Mouse (Mus musculus) gastrocnemius, adult 8-10 months (tissue): ENCODE measurements around the gene Six3. TPM values are rescaled to one million over a fixed set of nuclear protein-coding genes. Genes with fewer than 3 reads are reported as not detected.

Experiments
- DNase-seq, 2 experiments: peaks; one replicate each; pipeline ENCODE4 v3.0.0; 2022; ENCODE audit warnings: low spot score in 2 of 2
- total RNA-seq, 4 experiments: library from RNA; stranded (reverse); gene quantifications; 2 replicates each; pipeline ENCODE4 v1.2.4; 2022

The Six3 gene
- total RNA-seq, 4 experiments from 2014 or later = not detected

DNA sequence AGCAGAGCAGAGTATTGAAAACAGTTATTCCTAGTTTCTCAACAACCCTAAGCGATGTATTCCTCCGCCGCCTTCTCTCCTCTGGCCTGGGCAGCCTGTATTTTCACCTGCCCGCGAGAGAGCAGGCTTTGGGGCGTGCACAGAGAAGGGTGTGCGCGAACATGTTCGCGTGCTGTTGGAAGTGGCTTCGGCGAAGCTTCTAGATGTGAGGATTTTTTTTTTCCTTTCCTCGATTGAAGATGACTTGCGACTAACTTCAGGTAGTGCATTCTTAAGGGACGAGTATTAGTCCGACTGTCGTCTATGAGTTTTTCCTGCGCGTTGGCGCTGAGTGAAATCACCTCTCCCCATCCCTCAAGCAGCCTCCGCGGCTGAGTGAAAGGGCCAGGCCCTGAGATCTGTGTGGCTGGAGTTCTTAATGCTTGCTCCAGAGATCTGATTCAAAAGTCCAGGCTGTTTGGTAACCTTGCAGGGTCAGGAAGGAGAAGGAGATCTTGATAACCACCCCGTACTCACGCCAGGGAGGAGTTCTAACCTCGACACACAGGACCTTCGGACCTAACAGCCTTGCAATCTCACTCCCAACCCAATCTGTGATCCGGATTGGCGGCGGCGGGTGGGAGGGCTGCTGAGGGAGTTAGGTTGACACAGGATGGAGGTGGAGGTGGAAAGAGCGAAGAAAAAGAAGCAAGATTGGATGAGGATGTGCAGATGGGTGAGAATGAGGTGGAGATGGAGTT lies 712 bp upstream of the Six3 start:
- no peak for DNase-seq

DNA sequence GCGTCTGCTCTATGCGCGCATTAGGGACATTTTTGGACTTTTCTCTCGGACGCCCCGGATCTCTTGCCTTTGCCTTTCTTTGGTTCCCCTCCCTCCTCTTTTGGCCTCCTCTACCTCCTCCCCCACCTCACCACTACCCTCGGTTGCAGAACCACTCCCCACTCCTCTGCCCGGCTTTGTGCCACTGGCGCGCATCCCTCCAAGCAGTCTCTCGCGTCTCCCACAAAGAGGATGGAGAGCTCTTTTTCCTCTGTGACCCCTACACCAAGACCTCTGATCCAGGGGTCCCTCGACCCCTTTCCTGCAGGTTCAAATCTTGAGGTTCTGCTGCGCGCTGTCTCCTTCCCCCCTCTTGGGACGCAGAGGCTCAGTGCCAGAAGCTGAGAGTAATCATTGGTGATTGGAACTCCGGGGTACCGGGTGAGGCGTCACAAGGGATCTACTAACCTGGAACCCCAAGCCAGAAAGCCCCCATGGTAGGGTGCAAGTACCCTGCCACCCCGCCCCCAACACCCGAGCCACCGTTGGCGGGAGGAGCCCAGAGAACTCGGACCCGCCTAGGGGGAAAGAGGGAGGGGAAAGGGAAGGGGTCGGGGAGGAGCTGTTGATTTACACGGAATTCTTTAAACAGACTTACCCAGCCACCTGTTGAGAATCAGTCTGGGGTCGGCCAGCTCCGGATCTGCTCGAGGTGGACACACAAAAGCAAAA lies 758 bp downstream of the Six3 start:
- DNase-seq = no peak

DNA sequence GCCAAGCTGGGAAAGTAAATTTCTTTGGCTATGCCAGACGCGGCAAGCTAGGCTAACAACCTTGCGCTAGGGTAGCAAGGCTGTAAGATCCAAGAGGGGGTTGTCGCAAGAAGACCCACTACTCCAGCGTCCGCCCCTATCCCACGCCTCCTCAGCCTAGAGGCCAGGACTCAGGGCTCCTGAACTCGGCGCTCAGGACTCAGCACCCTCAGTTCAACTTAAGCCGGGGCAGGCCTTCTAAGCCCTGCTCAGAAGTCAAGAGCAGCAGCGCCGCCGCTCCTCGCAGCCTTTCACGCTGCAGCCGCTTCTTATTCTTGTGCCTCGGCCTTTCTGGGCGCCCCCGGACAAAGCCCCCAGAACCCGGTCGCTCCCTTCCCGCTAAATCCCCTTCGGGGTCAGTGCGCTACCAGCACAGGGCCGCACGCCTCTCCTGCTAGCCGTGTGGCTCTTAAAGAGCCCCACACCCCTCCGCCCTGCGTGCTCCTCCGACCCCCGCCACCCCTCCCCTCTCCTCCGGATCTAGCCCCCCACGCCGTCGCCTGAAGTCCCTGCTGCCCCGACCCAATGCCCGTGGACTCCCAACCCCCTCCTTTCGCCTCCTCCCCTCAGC lies 1.4 kb downstream of the Six3 start:
- no peak for DNase-seq

DNA sequence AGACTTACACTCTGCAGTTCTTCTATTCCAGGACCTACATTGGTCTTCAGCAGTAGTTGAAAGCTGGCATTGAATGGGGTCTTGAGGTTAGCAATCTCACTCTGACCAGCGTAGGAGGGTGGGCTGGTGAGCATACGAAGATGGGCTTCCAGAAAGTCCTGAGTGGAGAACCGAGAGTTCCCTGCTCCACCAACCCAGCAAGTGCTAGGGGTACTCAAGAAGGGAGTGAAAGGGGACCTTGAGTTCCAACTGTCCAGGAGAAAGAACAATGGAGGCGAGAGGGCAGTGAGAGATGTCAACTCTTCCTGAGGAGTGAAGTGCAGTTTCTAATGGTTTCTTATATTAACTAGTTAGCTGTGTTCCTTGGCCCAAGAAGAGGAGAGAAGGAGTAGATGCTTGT lies 2.2 kb downstream of the Six3 start:
- DNase-seq = no peak

DNA sequence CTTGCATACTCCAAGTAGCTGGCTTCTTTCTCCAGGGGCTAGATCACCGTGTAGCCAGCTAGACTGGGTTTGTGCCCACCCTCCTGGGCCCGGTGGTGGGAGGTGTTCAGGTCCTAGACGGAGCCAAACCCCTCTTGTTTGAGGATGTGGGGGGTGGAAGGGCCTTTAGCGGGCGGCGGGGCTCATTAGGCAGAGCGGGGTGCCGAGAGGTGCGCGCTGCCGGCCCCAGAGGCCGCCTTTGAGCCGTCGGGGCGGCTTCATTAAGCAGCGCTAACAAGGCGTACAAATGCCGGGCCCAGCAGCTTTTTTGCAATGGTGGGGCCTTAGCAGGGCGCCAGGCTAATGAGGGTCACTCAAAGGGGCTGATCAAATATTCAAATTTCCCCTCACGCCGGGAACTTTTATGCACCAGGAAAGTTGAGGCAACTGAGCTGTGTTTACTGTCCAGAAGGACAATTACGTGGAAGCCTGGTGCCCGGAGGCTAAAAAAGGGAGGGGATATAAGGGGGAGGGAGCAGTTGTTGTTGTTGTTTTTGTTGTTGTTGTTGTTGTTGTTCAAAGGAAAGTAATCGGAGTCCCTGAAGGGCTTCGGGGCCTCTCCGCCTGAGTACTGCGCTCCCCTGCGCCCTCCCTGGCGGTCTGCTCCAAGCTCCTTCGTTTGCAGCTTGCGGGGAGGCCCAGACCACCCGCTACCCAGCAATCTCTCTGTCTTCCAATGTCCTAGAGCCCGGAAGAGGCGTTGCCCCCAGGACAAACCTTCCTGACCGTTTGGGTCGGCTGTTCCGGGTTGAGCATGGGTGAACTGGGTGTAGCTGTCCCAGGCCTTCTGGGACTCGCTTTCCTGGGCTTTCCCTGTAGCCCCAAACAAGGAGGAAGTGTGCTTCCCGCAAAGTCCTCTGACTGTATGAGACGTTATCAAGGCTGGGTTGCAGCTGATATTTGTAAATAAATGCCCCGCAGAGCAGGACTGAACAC lies 3.4 kb downstream of the Six3 start:
- DNase-seq = no peak

DNA sequence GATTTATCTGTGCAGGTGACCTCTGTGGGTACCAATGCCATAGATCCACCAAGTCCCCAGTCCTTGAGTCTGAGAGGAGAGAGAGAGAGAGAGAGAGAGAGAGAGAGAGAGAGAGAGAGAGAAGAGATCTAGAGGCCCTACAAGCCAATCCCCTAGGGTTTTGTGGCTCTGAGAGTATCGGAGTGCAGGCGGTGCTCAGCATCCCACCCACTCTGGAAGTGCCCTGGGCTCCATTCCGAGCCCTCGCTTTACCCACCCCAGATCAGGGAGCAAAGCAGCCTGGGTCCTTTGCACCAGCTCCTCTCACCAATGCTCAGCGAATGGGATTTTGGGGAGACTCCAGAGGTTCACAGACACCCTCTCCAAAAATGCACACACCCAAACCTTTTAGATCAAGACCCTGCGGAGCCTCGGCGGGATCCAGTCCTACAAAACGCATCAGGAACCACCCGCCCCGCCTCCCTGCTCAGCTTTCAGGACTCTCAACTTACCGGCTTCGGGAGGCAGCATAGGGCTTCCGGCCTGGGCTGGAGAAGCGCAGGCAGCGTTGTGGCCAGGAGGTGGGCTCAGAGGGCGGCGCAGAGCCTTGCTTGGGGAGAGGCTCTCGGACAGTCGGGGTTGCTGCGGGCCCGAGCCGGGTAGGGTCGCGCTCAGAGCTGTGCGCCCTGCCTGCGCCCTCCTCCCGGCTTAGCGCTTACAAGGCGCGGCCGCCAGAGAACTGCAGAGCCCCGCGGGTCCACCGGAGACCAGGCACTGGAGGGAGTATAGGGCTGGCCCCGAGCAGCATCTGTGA lies 4.4 kb downstream of the Six3 start:
- DNase-seq = no peak

DNA sequence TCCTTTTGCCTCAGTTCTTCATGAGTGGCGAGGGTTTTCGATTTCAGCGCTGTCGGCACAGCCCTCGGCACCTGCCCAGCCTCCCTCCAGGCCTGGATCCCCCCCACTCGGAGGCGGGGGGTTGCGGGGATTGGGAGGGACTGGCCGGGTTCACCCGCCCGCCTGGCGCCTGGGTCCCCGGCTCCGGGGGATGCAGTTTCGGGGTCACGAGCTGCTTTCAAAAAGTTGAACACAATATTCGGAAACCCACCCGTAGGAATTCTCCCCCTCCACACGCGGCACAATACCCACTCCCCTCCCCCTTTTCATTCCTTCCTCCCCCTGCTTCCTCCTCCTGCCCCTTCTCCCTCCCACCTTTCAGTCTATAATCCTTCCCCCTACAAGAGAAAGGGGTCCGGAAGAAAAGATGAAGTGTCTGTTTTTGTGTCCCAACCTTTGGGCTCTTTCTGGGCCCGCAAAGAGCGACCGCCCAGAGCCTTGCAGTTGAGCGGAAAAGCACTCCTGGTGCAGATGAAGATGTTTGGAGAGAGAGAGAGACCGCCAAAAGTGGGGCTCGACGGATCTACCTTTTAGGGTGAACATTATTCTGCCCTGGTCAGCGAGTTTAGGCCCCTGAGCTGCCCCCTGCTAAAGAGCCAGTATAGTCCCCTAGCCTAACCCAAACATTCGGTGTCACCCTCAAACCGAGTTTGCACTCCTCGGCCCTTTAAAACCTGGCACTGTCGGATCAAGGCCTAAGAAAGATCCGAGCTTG lies 5.1 kb downstream of the Six3 start:
- no peak for DNase-seq

DNA sequence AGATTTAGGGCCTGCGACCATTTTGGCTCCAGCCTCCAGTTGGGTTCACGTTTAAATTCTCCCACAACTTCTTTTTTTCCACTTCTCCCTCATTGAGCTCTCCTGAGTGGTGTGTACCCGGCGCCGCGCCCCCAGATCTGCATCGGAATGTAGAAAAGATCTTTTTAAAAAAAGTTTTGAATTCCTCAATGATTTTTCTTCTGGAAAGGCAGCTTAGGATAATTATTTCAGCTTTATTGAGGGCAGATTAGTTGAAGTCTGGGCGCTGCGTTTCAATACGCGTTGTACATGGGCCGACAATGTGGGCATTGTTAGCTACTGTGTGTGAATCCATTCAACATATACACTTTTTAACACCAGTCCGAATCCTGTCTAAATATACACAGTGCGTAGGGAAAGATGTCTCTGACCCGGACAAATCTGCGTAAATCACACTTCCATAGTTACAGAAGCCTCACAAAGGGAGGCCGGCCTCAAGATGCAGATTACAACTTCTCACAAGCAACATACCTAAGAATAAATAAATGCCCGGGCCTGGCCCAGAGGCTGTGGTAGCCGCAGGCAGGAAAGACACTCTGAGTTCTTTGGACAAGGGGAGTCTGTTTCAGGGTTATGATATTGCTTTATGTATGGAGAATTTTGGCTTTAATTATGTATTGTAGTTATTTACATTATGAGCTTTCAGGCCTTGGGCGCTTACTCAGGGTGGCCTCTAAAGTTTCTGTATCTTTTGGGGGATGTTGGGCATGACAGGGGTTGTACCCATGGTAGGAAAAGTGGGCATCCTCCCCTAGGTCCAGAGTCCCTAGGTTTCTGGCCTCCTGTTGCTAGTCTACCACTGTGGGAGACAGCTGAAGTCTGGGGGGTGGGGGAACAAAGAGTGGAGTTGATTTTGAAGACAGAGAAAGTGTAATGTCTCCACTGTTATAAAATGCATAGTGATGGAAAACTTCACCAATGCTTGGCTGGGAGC lies 6.0 kb downstream of the Six3 start:
- no peak for DNase-seq

DNA sequence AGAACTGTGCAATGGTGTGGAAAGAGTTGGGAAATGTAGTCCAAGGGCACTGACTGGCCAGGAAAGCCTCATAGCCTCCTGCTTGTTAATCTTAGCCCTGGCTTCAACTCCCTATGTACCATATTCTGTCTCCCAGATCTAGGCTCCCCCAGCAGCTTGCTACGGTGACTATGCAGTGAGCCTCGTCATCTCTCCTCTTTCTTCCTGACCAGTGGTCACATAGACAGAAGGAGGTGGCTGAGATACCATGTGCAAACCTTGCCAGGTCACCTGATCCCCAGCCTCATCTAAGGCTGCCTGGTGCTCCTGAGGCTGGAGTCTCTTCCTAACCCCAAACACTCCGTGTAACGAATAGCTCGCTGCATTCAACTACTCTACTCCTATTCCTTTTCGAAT lies 6.7 kb downstream of the Six3 start:
- DNase-seq = no peak

DNA sequence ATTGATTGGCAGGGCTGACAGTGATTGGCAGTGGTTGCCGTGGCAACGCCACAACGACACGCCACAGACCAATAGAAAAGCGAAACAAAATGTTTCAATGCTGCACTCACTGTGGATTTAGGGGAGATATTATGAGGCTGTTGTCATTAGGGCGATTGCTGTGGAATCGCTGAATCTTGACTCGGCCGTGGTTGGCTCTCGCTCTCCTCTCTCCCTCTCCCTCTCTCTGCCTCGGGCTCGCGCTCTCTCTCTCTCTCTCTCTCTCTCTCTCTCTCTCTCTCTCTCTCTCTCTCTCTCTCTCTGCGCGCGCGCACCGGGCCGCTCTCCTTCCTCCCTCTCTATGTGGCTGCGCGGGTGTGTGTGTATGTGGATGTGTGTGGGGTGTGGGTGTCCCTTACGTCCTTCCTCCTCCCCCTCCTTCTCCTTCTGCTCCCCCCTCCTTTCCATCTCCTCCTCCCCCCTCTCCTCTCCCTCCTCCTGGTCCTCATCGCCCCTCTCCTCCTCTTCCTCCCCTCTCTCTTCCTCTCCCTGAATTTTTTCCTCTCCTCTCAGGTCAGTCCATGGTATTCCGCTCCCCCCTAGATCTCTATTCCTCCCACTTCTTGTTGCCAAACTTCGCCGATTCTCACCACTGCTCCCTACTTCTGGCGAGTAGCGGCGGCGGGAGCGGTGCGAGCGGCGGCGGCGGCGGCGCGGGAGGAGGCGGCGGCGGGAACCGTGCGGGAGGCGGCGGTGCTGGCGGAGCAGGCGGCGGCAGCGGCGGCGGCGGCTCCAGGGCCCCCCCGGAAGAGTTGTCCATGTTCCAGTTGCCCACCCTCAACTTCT lies 7.5 kb downstream of the Six3 start:
- no peak for DNase-seq

DNA sequence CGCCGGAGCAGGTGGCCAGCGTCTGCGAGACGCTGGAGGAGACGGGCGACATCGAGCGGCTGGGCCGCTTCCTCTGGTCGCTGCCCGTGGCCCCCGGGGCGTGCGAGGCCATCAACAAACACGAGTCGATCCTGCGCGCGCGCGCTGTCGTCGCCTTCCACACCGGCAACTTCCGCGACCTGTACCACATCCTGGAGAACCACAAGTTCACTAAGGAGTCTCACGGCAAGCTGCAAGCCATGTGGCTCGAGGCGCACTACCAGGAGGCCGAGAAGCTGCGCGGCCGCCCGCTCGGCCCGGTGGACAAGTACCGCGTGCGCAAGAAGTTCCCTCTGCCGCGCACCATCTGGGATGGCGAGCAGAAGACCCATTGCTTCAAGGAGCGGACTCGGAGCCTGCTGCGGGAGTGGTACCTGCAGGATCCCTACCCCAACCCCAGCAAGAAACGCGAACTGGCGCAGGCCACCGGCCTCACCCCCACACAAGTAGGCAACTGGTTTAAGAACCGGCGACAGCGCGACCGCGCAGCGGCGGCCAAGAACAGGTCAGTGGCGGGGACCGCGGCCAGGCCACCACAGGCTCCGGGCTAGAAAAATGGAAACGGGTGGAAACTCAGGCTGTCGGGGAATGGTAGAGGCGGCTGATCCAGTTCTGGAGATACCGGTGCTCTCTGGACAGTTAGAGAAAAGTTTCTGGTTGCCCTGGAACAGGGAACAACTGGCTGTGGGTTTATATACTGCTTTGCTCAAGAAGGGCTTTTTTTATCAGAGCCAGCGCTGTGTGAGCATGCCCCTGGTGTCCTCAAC lies 8.3 kb downstream of the Six3 start:
- no peak for DNase-seq

DNA sequence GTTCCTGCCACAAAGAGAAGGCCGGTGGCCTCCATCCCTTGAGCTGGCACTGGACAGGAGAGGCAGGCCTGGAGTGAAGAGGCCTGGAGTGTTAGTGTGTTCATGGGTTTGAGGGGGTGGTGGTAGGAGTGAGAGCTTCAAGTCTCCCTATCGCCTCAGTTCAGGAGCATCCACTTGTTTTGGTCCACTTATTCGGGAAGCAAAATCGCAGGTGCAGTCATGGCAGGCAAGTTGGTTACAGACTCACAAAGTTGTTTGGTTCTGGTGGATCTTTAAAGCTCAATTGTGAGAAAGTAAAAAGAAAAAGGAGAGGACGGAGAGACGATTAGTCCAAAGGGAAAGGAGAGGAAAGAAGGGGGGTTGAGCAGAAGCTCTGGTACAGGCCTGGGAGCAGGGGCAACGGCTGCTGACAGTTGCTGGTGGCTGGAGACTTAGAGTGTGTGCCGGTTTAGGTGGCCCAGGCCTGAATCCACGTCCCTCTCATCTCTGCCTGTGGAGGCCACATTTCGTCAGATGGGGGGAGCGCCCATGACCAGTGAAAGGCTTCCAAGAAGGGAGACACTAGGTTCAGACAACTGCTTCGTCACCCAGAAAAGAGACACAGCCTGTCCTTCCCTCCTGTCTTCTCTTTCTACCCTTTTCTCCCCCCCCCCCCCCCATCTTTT lies 9.2 kb downstream of the Six3 start:
- no peak for DNase-seq

DNA sequence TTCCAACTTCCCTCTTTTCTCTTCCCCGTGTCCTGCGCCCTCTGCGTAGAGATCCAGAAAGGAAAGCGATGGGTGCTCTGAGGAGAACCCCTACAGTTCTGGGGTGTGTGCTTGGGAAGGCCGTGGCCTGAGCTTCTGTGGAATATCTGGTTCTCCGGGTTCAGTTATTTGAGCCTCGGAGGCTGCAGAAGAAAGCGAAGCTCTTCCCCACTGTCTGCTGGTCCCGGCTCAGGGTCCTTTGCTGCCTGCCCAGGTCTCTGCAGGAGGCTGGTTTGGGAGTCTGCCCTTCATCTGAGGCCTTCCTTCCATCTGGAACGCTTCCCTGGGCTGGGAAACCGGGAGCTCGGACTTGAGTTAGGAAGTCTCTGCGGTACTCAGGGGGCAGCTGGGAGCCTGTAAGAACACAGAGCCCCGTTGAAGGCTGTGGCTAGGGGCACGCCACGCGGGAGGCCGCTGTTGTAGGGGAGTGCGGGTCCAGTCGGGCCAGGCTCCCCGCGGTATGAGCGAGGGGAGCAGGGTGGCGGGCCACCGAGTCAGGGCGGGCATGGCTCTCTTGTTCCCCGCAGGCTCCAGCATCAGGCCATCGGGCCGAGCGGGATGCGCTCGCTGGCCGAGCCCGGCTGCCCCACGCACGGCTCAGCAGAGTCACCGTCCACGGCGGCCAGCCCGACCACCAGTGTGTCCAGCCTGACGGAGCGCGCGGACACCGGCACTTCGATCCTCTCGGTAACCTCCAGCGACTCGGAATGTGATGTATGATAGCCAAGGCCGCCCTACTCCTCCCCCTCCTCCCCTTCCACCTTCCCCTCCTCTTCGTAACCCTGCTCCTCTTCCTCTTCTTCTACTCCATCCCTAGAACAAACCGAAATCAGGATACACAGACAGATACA lies 10.0 kb downstream of the Six3 start:
- DNase-seq = no peak

DNA sequence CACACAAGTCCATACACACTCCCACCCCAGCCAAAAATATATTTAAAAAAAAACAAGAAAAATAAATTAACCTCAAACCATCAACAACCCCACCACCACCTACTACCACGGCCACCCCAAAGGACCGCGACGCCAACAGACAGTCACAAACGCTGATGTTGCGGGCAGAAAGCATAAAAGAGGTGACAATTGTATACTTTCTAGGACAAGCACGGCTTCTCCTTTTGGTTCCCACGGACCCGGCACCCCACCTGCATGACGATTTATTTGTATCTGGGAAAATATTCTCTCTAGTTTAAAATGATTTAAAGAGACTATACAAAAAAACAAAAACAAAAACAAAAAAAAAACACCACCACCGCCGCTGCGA lies 10.6 kb downstream of the Six3 start:
- DNase-seq = no peak
